Mouse (Mus musculus) kidney, postnatal 0 days (tissue): Measurements from ENCODE around the gene Zrsr1. TPM values are rescaled to one million over a fixed set of nuclear protein-coding genes. Genes with fewer than 3 reads are reported as not detected.

Experiments
- ATAC-seq: fragments of 200-750 bp; cut with Nextera tagmentation; replicated peaks from 2 replicates; pipeline ENCODE4 v1.8.0; 2017; ENCODE audit warnings: low read depth, moderate number of reproducible peaks, moderate TSS enrichment, moderate library complexity; ENCODE audit not compliant: low FRiP score
- DNase-seq: peaks from one replicate; pipeline ENCODE4 v3.0.0-alpha.2; 2016; ENCODE audit warnings: low spot score
- H3K27ac ChIP-seq: fragments of 300-500 bp; sonication (generic); 2 replicates; pipeline ENCODE4 v1.5.1; 2014; ENCODE audit warnings: mild to moderate bottlenecking
- H3K27me3 ChIP-seq: fragments of 300-500 bp; sonication (generic); 2 replicates; pipeline ENCODE4 v1.6.1; 2014; ENCODE audit warnings: low read length, mixed read lengths; ENCODE audit not compliant: insufficient read depth
- H3K36me3 ChIP-seq: fragments of 300-500 bp; sonication (generic); 2 replicates; pipeline ENCODE4 v1.6.1; 2014; ENCODE audit warnings: low read length, mixed read lengths; ENCODE audit not compliant: insufficient read depth
- H3K4me1 ChIP-seq: fragments of 300-500 bp; sonication (generic); replicated peaks from 2 replicates; pipeline ENCODE4 v1.6.1; 2014; ENCODE audit warnings: antibody characterized with exemption, low read length, mixed read lengths; ENCODE audit not compliant: insufficient read depth
- H3K4me2 ChIP-seq: fragments of 300-500 bp; sonication (generic); 2 replicates; pipeline ENCODE4 v1.6.1; 2014; ENCODE audit warnings: mild to moderate bottlenecking, low read length, moderate library complexity, mixed read lengths
- H3K4me3 ChIP-seq: fragments of 300-500 bp; sonication (generic); replicated peaks from 2 replicates; pipeline ENCODE4 v1.5.1; 2014; ENCODE audit warnings: low read depth, low read length
- H3K9ac ChIP-seq: fragments of 300-500 bp; sonication (generic); 2 replicates; pipeline ENCODE4 v1.6.1; 2014; ENCODE audit warnings: low read depth, low read length
- H3K9me3 ChIP-seq: fragments of 300-500 bp; sonication (generic); replicated peaks from 2 replicates; pipeline ENCODE4 v1.6.1; 2016; ENCODE audit warnings: low read length, inconsistent platforms, mixed read lengths
- CTCF ChIP-seq: IDR thresholded peaks from 2 replicates; pipeline ENCODE4 v1.5.1; 2016; ENCODE audit warnings: antibody characterized with exemption, low read depth, mild to moderate bottlenecking, moderate library complexity
- WGBS: fragments of 180-500 bp; shearing (Covaris S2); extraction: QIAGEN DNeasy Blood & Tissue Kit; methylation state at CpG from one replicate; pipeline ENCODE4 v1.1.7; 2014; 5-methylcytosine and 5-hydroxymethylcytosine counted together
- polyA plus RNA-seq: library from polyadenylated mRNA; unstranded; fragments of >200 nt; fragmentation: Nextera tagmentation; extraction: Ambion mirVana; gene quantifications from 2 replicates; pipeline ENCODE4 v1.2.1, GENCODE M21; 2015

The Zrsr1 gene
- polyA plus RNA-seq, 1 experiment from 2014 or later, result 3.4 TPM

- TF ChIP-seq CTCF, result no peak
- Histone ChIP-seq H3K4me2 (no peak overlapping the region), H3K36me3 (no peaks in the 10 kb centered on the region), H3K4me1 (0 out of 2 replicates have a peak, but pooled peaks cover 2% of the 10 kb centered on the region), H3K9me3 (no peaks in the 10 kb centered on the region), H3K9ac (no peak overlapping the region), H3K27ac (no peak overlapping the region), H3K4me3 (no peak overlapping the region), H3K27me3 (no peaks in the 10 kb centered on the region)
- DNase-seq (no peak), ATAC-seq (no peak)
These were observed 39.6 kb upstream of the Zrsr1 start for GRCm38 (mm10) chr11:22932167-22932566.

- 64% methylated on average over 5 of the region's 5 CpGs for WGBS
- H3K36me3 ChIP-seq, result no peaks in the 10 kb centered on the region
- ATAC-seq (no peak), DNase-seq (no peak)
- H3K27ac ChIP-seq, result no peak overlapping the region
- H3K9ac ChIP-seq, result no peak overlapping the region
- H3K4me3 ChIP-seq, result no peak overlapping the region
- no peaks in the 10 kb centered on the region for H3K27me3 ChIP-seq
- no peak overlapping the region for H3K4me2 ChIP-seq
- H3K9me3 ChIP-seq, result no peaks in the 10 kb centered on the region
- TF ChIP-seq CTCF, result no peak
- H3K4me1 ChIP-seq, result no peaks in the 10 kb centered on the region
These were observed 35.2 kb upstream of the Zrsr1 start for GRCm38 (mm10) chr11:22936446-22937125.

- Histone ChIP-seq H3K36me3 (no peaks in the 10 kb centered on the region), H3K9ac (no peak overlapping the region), H3K27ac (no peak overlapping the region), H3K4me2 (no peak overlapping the region), H3K4me1 (no peaks in the 10 kb centered on the region), H3K4me3 (no peak overlapping the region), H3K27me3 (no peaks in the 10 kb centered on the region), H3K9me3 (no peaks in the 10 kb centered on the region)
- no peak for ATAC-seq
- no peak for DNase-seq
- WGBS, result 98% methylated on average over 4 of the region's 4 CpGs
- no peak for TF ChIP-seq CTCF
These were observed 34.0 kb upstream of the Zrsr1 start for GRCm38 (mm10) chr11:22937716-22938316.

- 89% methylated on average over 2 of the region's 2 CpGs for WGBS
- H3K4me2 ChIP-seq, result no peak overlapping the region
- no peaks in the 10 kb centered on the region for H3K36me3 ChIP-seq
- no peaks in the 10 kb centered on the region for H3K4me1 ChIP-seq
- H3K4me3 ChIP-seq, result no peak overlapping the region
- H3K9me3 ChIP-seq, result no peaks in the 10 kb centered on the region
- H3K9ac ChIP-seq, result no peak overlapping the region
- ATAC-seq, result no peak
- H3K27me3 ChIP-seq, result no peaks in the 10 kb centered on the region
- TF ChIP-seq CTCF, result no peak
- no peak for DNase-seq
- H3K27ac ChIP-seq, result no peak overlapping the region
These were observed 32.8 kb upstream of the Zrsr1 start for GRCm38 (mm10) chr11:22938983-22939382.

- ATAC-seq (no peak), DNase-seq (no peak)
- 95% methylated on average over 1 of the region's 1 CpGs for WGBS
- no peak for TF ChIP-seq CTCF
- no peaks in the 10 kb centered on the region for H3K4me1 ChIP-seq
- no peak overlapping the region for H3K9ac ChIP-seq
- H3K36me3 ChIP-seq, result no peaks in the 10 kb centered on the region
- H3K4me2 ChIP-seq, result no peak overlapping the region
- H3K27me3 ChIP-seq, result no peaks in the 10 kb centered on the region
- H3K9me3 ChIP-seq, result no peaks in the 10 kb centered on the region
- no peak overlapping the region for H3K4me3 ChIP-seq
- no peak overlapping the region for H3K27ac ChIP-seq
These were observed 22.7 kb upstream of the Zrsr1 start for GRCm38 (mm10) chr11:22949101-22949500.

- no peak overlapping the region for H3K27ac ChIP-seq
- ATAC-seq (no peak), DNase-seq (no peak)
- H3K27me3 ChIP-seq, result no peaks in the 10 kb centered on the region
- 92% methylated on average over 6 of the region's 6 CpGs for WGBS
- H3K4me2 ChIP-seq, result no peak overlapping the region
- H3K36me3 ChIP-seq, result no peaks in the 10 kb centered on the region
- H3K4me3 ChIP-seq, result no peak overlapping the region
- no peak overlapping the region for H3K9ac ChIP-seq
- TF ChIP-seq CTCF, result no peak
- no peaks in the 10 kb centered on the region for H3K4me1 ChIP-seq
- H3K9me3 ChIP-seq, result no peaks in the 10 kb centered on the region
These were observed 21.7 kb upstream of the Zrsr1 start for GRCm38 (mm10) chr11:22950131-22950530.

GRCm38 (mm10) chr11:22952668-22953067, 19.1 kb upstream of the Zrsr1 start:
- Histone ChIP-seq H3K9me3 (no peaks in the 10 kb centered on the region), H3K27me3 (no peaks in the 10 kb centered on the region)

More at GRCm38 (mm10) chr11:22952668-22953067, 19.1 kb upstream of the Zrsr1 start:
- ATAC-seq, result no peak
- Histone ChIP-seq H3K9ac (no peak overlapping the region), H3K4me3 (no peak overlapping the region), H3K27ac (no peak overlapping the region), H3K4me1 (no peaks in the 10 kb centered on the region), H3K36me3 (no peaks in the 10 kb centered on the region), H3K4me2 (no peak overlapping the region)
- DNase-seq, result no peak
- 86% methylated on average over 7 of the region's 7 CpGs for WGBS
- TF ChIP-seq CTCF, result no peak
